Comparison of ENCODE assay signal across 15 mouse cellular contexts in the genomic region with DNA sequence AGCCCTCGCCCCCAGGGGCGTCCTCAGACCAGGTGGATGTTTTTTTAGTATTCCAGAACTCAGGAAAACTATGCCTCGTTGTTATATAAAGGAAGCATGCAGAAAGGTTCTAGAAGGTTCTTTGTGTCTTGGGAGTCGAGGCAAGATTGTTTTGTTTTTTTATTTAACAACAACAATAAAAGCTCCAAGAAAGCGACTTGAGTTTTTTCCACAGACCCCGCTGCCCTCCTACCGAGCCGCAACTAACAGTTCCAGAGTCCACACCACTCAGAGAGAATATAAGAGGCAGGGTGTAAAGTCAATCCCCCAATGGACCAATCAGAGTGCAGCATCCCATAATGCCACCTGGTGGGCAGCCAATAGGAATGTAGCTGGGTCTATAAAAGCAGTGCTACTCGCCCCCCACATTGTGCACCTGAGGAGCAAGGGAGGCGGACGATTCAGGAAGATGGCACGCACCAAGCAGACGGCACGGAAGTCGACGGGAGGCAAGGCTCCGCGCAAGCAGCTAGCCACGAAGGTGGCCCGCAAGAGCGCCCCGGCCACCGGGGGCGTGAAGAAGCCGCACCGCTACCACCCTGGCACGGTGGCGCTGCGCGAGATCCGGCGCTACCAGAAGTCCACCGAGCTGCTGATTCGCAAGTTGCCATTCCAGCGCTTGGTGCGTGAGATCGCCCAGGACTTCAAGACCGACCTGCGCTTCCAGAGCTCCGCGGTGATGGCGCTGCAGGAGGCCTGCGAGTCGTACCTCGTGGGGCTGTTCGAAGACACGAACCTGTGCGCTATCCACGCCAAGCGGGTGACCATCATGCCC. TPM values are rescaled to one million over a fixed set of nuclear protein-coding genes. Genes with fewer than 3 reads are reported as not detected.
A peak's percentile ranks its signal among the peaks of the same experiment; 100 is the strongest.
DNase-seq lines count a peak whose midpoint lies in the region; ATAC-seq and TF ChIP-seq lines count a peak whose summit lies in the region.
"Had no signal": no experiment of that assay in that cellular context is flagged by ENCODE, and none has a peak within 500 bp of the region (broad histone marks: within the 10 kb centered on the region; RNA-seq: fewer than 3 reads in every experiment).

No protein-coding gene starts in this region.

- WGBS in heart, embryonic 11.5 days (ENCODE audit: insufficient replicate concordance), result 53% methylated on average over 50 of the region's 50 CpGs
- WGBS in liver, embryonic 14.5 days (ENCODE audit: insufficient replicate concordance), result 61% methylated on average over 50 of the region's 50 CpGs
- 63% methylated on average over 47 of the region's 50 CpGs for WGBS in liver, postnatal 0 days (ENCODE audit: insufficient replicate concordance)
- 58% methylated on average over 50 of the region's 50 CpGs for WGBS in limb, embryonic 11.5 days

- TF ChIP-seq CTCF in liver, embryonic 14.5 days (IDR thresholded peaks at IDR 0.05; ENCODE audit: low read depth), result peak; percentile 3; the same call in 1 of the 2 replicates
- TF ChIP-seq CTCF in liver, postnatal 0 days (IDR thresholded peaks at IDR 0.05; ENCODE audit: low read depth), result no peak

- H3K9ac ChIP-seq in heart, embryonic 11.5 days (ENCODE audit: low read depth, low read length), result no peak overlapping the region
- no peak overlapping the region for H3K9ac ChIP-seq in liver, embryonic 14.5 days (replicated peaks)
- no peak overlapping the region for H3K9ac ChIP-seq in liver, postnatal 0 days (replicated peaks)
- no peak overlapping the region for H3K9ac ChIP-seq in limb, embryonic 11.5 days (ENCODE audit: low read length)
- H3K9ac ChIP-seq: forebrain, embryonic 12.5 days had no signal

- H3K4me2 ChIP-seq in heart, embryonic 11.5 days, result peak overlapping the region; percentile 12; the same call in 1 of the 2 replicates
- H3K4me2 ChIP-seq in liver, embryonic 14.5 days (ENCODE audit: low read depth), result no peak overlapping the region
- no peak overlapping the region for H3K4me2 ChIP-seq in liver, postnatal 0 days (ENCODE audit: low read depth, low read length)
- no peak overlapping the region for H3K4me2 ChIP-seq in limb, embryonic 11.5 days (ENCODE audit: low read depth, severe bottlenecking)
- H3K4me2 ChIP-seq: forebrain, embryonic 12.5 days had no signal

- no peak for DNase-seq in heart, postnatal 36 days
- DNase-seq in liver, embryonic 14.5 days (ENCODE audit: low read depth in 3 of 3, low spot score in 3 of 3), result no peak
- DNase-seq in liver, postnatal 0 days, result no peak
- peak; percentile 81 for DNase-seq in R1 (ENCODE audit: low read depth, low spot score)
- DNase-seq in limb, embryonic 11.5 days (ENCODE audit: low spot score), result no peak
- DNase-seq in gastrocnemius, postnatal 36 days, result no peak
- DNase-seq: gastrocnemius, adult 2 months; kidney, postnatal 10 days; layer of hippocampus, postnatal 36 days; lung, postnatal 4 days; spleen, adult 18-20 months; thymus, adult 18-20 months had no signal

- peaks cover 22% of the 10 kb centered on the region for H3K4me1 ChIP-seq in heart, embryonic 11.5 days (ENCODE audit: control insufficient read depth, insufficient read depth, low read length)
- H3K4me1 ChIP-seq in liver, embryonic 14.5 days (replicated peaks; ENCODE audit: control insufficient read depth in 2 of 2, insufficient read depth in 2 of 2, low read length in 1 of 2), result peaks cover 8 to 24% of the 10 kb centered on the region in 2 experiments
- H3K4me1 ChIP-seq in liver, postnatal 0 days (ENCODE audit: insufficient read depth), result peaks cover 34% of the 10 kb centered on the region
- H3K4me1 ChIP-seq in limb, embryonic 11.5 days (ENCODE audit: control insufficient read depth, insufficient read depth, low read length), result 0 out of 2 replicates have a peak, but pooled peaks cover 4% of the 10 kb centered on the region

- H3K36me3 ChIP-seq in heart, embryonic 11.5 days (ENCODE audit: control insufficient read depth, insufficient read depth, low read length), result no peaks in the 10 kb centered on the region
- H3K36me3 ChIP-seq in liver, embryonic 14.5 days (replicated peaks; ENCODE audit: control insufficient read depth, insufficient read depth, low read depth), result peaks cover 10% of the 10 kb centered on the region
- peaks cover 13% of the 10 kb centered on the region for H3K36me3 ChIP-seq in liver, postnatal 0 days (replicated peaks; ENCODE audit: insufficient read depth, low read length)
- H3K36me3 ChIP-seq in limb, embryonic 11.5 days (ENCODE audit: control insufficient read depth, insufficient read depth, low read length), result no peaks in the 10 kb centered on the region; the same call in 1 of the 2 replicates

- no peak for TF ChIP-seq EP300 in liver, embryonic 14.5 days (IDR thresholded peaks at IDR 0.05; ENCODE audit: low read depth)
- no peak for TF ChIP-seq EP300 in liver, postnatal 0 days (IDR thresholded peaks at IDR 0.05; ENCODE audit: low read depth)

- H3K27ac ChIP-seq in heart, embryonic 11.5 days (ENCODE audit: low read depth, low read length), result no peak overlapping the region
- no peak overlapping the region for H3K27ac ChIP-seq in liver, embryonic 14.5 days
- H3K27ac ChIP-seq in liver, postnatal 0 days (ENCODE audit: low read depth), result no peak overlapping the region
- H3K27ac ChIP-seq in limb, embryonic 11.5 days (replicated peaks; ENCODE audit: low read depth, low read length), result no peak overlapping the region
- H3K27ac ChIP-seq: forebrain, embryonic 12.5 days; gastrocnemius, adult 2 months had no signal

- ATAC-seq in heart, embryonic 11.5 days (replicated peaks; ENCODE audit: insufficient number of reproducible peaks, low FRiP score, low TSS enrichment), result no peak
- no peak for ATAC-seq in liver, embryonic 14.5 days (ENCODE audit: insufficient read depth)
- no peak for ATAC-seq in liver, postnatal 0 days
- no peak for ATAC-seq in limb, embryonic 11.5 days (ENCODE audit: insufficient number of reproducible peaks, low FRiP score, low TSS enrichment, low read depth)

- H3K9me3 ChIP-seq in heart, embryonic 11.5 days (replicated peaks; ENCODE audit: control insufficient read depth, low read length), result peaks cover 4% of the 10 kb centered on the region; the same call in 1 of the 2 replicates
- peaks cover 3% of the 10 kb centered on the region; the same call in 1 of the 2 replicates for H3K9me3 ChIP-seq in liver, embryonic 14.5 days (ENCODE audit: control insufficient read depth, low read length)
- no peaks in the 10 kb centered on the region for H3K9me3 ChIP-seq in liver, postnatal 0 days (ENCODE audit: low read length)
- no peaks in the 10 kb centered on the region for H3K9me3 ChIP-seq in limb, embryonic 11.5 days (ENCODE audit: control insufficient read depth, low read length)

- intact Hi-C loops in heart, postnatal 36 days (cut with DNase I), result no loop called here
- intact Hi-C loops in gastrocnemius, postnatal 36 days (cut with DNase I), result no loop called here

- peaks cover 25% of the 10 kb centered on the region for H3K27me3 ChIP-seq in heart, embryonic 11.5 days (ENCODE audit: control insufficient read depth, insufficient read depth, low read length)
- peaks cover 25% of the 10 kb centered on the region for H3K27me3 ChIP-seq in liver, embryonic 14.5 days (ENCODE audit: control insufficient read depth, insufficient read depth, low read length)
- H3K27me3 ChIP-seq in liver, postnatal 0 days (ENCODE audit: insufficient read depth, low read length), result peaks cover 4% of the 10 kb centered on the region; the same call in 1 of the 2 replicates
- H3K27me3 ChIP-seq in limb, embryonic 11.5 days (ENCODE audit: control insufficient read depth, insufficient read depth, low read length), result peaks cover 22% of the 10 kb centered on the region

- H3K4me3 ChIP-seq in heart, embryonic 11.5 days (ENCODE audit: low read depth, low read length), result no peak overlapping the region
- no peak overlapping the region for H3K4me3 ChIP-seq in liver, embryonic 14.5 days (ENCODE audit: insufficient read depth in 1 of 2, low read depth in 2 of 2, low read length in 2 of 2)
- no peak overlapping the region for H3K4me3 ChIP-seq in liver, postnatal 0 days (ENCODE audit: low read depth, low read length)
- 0 out of 2 replicates have a peak overlapping the region, but pooled peaks have one; percentile 3 for H3K4me3 ChIP-seq in limb, embryonic 11.5 days (ENCODE audit: low read depth, low read length)
- H3K4me3 ChIP-seq: forebrain, embryonic 12.5 days; gastrocnemius, adult 2 months had no signal

RNA-seq across cellular contexts. Expression of a gene that starts 7.1 kb away (rescaled TPM):
- polyA plus RNA-seq in heart, embryonic 11.5 days (2014; fragmentation: Nextera tagmentation; extraction: Ambion mirVana), result 22.5 and 23.3 TPM in 2 replicates
- 10 to 100 TPM; 15.3 to 17.6 TPM for total RNA-seq in heart, postnatal 36 days (2021)
- 11.0 and 11.5 TPM in 2 replicates for polyA plus RNA-seq in liver, embryonic 14.5 days (2012; rRNA removed)
- 13.5 and 16.7 TPM in 2 replicates for polyA plus RNA-seq in liver, embryonic 14.5 days (2014; fragmentation: Nextera tagmentation; extraction: Ambion mirVana)
- 14.3 and 14.8 TPM in 2 replicates for polyA plus RNA-seq in liver, postnatal 0 days (2015; fragmentation: Nextera tagmentation; extraction: Ambion mirVana)
- 17.9 and 19.2 TPM in 2 replicates for polyA plus RNA-seq in limb, embryonic 11.5 days (2014; fragmentation: Nextera tagmentation; extraction: Ambion mirVana)
- total RNA-seq in gastrocnemius, postnatal 36 days (2021), result 10 to 100 TPM in 1 of 2 experiments, 1 to 10 TPM in 1; 9.5 to 10.5 TPM

RNA-seq across cellular contexts. Expression of a gene that starts 7.1 kb away (rescaled TPM):
- polyA plus RNA-seq in heart, embryonic 11.5 days (2014; fragmentation: Nextera tagmentation; extraction: Ambion mirVana), result 1.0 and 1.1 TPM in 2 replicates
- total RNA-seq in heart, postnatal 36 days (2021), result under 1 TPM; 0.11 to 0.16 TPM
- polyA plus RNA-seq in liver, embryonic 14.5 days (2012; rRNA removed), result 0.05 and 0.06 TPM in 2 replicates
- 0.06 and 0.14 TPM in 2 replicates for polyA plus RNA-seq in liver, embryonic 14.5 days (2014; fragmentation: Nextera tagmentation; extraction: Ambion mirVana)
- 0.11 and 0.15 TPM in 2 replicates for polyA plus RNA-seq in liver, postnatal 0 days (2015; fragmentation: Nextera tagmentation; extraction: Ambion mirVana)
- polyA plus RNA-seq in limb, embryonic 11.5 days (2014; fragmentation: Nextera tagmentation; extraction: Ambion mirVana), result 0.25 and 0.27 TPM in 2 replicates
- total RNA-seq in gastrocnemius, postnatal 36 days (2021), result under 1 TPM; 0.13 to 0.17 TPM

RNA-seq across cellular contexts. Expression of a gene that starts 12.9 kb away (rescaled TPM):
- polyA plus RNA-seq in heart, embryonic 11.5 days (2014; fragmentation: Nextera tagmentation; extraction: Ambion mirVana), result 6.4 and 8.4 TPM in 2 replicates
- total RNA-seq in heart, postnatal 36 days (2021), result 1 to 10 TPM; 2.2 to 2.5 TPM
- polyA plus RNA-seq in liver, embryonic 14.5 days (2012; rRNA removed), result 15.7 and 16.0 TPM in 2 replicates
- 4.2 and 6.0 TPM in 2 replicates for polyA plus RNA-seq in liver, embryonic 14.5 days (2014; fragmentation: Nextera tagmentation; extraction: Ambion mirVana)
- 4.9 and 10.0 TPM in 2 replicates for polyA plus RNA-seq in liver, postnatal 0 days (2015; fragmentation: Nextera tagmentation; extraction: Ambion mirVana)
- polyA plus RNA-seq in limb, embryonic 11.5 days (2014; fragmentation: Nextera tagmentation; extraction: Ambion mirVana), result 8.8 and 11.1 TPM in 2 replicates
- 1 to 10 TPM; 1.1 to 1.5 TPM for total RNA-seq in gastrocnemius, postnatal 36 days (2021)
- total RNA-seq: gastrocnemius, adult 2 months had no signal
- polyA plus RNA-seq: liver, adult 2 months had no signal

RNA-seq across cellular contexts. Expression of a gene that starts 16.3 kb away (rescaled TPM):
- 26.1 and 27.5 TPM in 2 replicates for polyA plus RNA-seq in heart, embryonic 11.5 days (2014; fragmentation: Nextera tagmentation; extraction: Ambion mirVana)
- total RNA-seq in heart, postnatal 36 days (2021), result 10 to 100 TPM; 14.5 TPM
- 8.1 and 8.3 TPM in 2 replicates for polyA plus RNA-seq in liver, embryonic 14.5 days (2012; rRNA removed)
- 6.4 and 6.9 TPM in 2 replicates for polyA plus RNA-seq in liver, embryonic 14.5 days (2014; fragmentation: Nextera tagmentation; extraction: Ambion mirVana)
- 8.8 and 8.9 TPM in 2 replicates for polyA plus RNA-seq in liver, postnatal 0 days (2015; fragmentation: Nextera tagmentation; extraction: Ambion mirVana)
- 19.0 and 20.5 TPM in 2 replicates for polyA plus RNA-seq in limb, embryonic 11.5 days (2014; fragmentation: Nextera tagmentation; extraction: Ambion mirVana)
- 1 to 10 TPM; 5.6 to 7.4 TPM for total RNA-seq in gastrocnemius, postnatal 36 days (2021)

RNA-seq across cellular contexts. Expression of a gene that starts 22.9 kb away (rescaled TPM):
- 172 and 192 TPM in 2 replicates for polyA plus RNA-seq in heart, embryonic 11.5 days (2014; fragmentation: Nextera tagmentation; extraction: Ambion mirVana)
- total RNA-seq in heart, postnatal 36 days (2021), result 100 to 1,000 TPM; 160 to 167 TPM
- polyA plus RNA-seq in liver, embryonic 14.5 days (2012; rRNA removed), result 80.8 and 83.3 TPM in 2 replicates
- polyA plus RNA-seq in liver, embryonic 14.5 days (2014; fragmentation: Nextera tagmentation; extraction: Ambion mirVana), result 104 and 120 TPM in 2 replicates
- polyA plus RNA-seq in liver, postnatal 0 days (2015; fragmentation: Nextera tagmentation; extraction: Ambion mirVana), result 85.3 and 96.0 TPM in 2 replicates
- 269 and 275 TPM in 2 replicates for polyA plus RNA-seq in limb, embryonic 11.5 days (2014; fragmentation: Nextera tagmentation; extraction: Ambion mirVana)
- 10 to 100 TPM; 86.9 to 96.5 TPM for total RNA-seq in gastrocnemius, postnatal 36 days (2021)
